Mouse (Mus musculus) heart, adult 2 months (tissue): ENCODE data around the gene Specc1.

ENCODE experiments used
- CTCF ChIP-seq: fragments of 200-600 bp; IDR thresholded peaks from 2 replicates; pipeline ENCODE4 v1.8.1; 2022; ENCODE audit warnings: antibody characterized with exemption, mild to moderate bottlenecking, moderate library complexity
- EP300 ChIP-seq: fragments of 200-500 bp; IDR thresholded peaks from 2 replicates; pipeline ENCODE4 v1.6.1; 2011; ENCODE audit warnings: low read depth, low read length, control low read depth; ENCODE audit not compliant: insufficient read depth
- POLR2A ChIP-seq: fragments of 200-500 bp; IDR thresholded peaks from 2 replicates; pipeline ENCODE4 v1.6.1; 2011; ENCODE audit warnings: mild to moderate bottlenecking, low read depth, low read length, control low read depth; ENCODE audit not compliant: insufficient read depth

DNA sequence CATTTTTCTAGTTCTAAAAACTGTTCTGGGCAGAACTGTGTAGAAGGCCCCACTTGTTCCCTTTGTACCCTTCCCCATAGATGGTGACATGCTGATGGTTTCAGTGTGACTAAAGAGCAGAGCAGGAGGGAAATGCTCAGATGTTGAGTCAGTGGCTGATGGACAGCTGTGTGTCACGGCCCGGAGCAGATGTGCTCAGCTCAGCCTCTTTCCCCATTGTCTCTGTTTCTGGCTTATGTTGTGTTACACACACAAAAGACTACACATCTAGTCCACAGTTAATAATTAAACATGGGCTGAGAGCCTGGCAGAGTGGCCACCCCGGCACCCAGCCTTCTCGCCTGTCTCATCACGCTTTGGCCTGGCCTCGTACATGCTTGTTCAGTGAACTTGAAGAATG is 261.2 kb downstream of the Specc1 start:
- TF ChIP-seq POLR2A (no peak), CTCF (no peak), EP300 (no peak)
